Mouse (Mus musculus) embryonic facial prominence, embryonic 15.5 days (tissue): ENCODE measurements around the gene 1700030K09Rik. TPM values are rescaled to one million over a fixed set of nuclear protein-coding genes. Genes with fewer than 3 reads are reported as not detected.

Experiments used
- ATAC-seq: fragments of 200-750 bp; cut with Nextera tagmentation; 2 replicates; pipeline ENCODE4 v1.8.0; 2017; ENCODE audit warnings: low read depth, moderate TSS enrichment; ENCODE audit not compliant: insufficient number of reproducible peaks, low FRiP score, low TSS enrichment
- H3K27ac ChIP-seq: fragments of 300-500 bp; sonication (generic); replicated peaks from 2 replicates; pipeline ENCODE4 v1.5.1; 2015; ENCODE audit warnings: mild to moderate bottlenecking, inconsistent platforms
- H3K27me3 ChIP-seq: fragments of 300-500 bp; sonication (generic); 2 replicates; pipeline ENCODE4 v1.6.1; 2015; ENCODE audit warnings: inconsistent platforms
- H3K36me3 ChIP-seq: fragments of 300-500 bp; sonication (generic); 2 replicates; pipeline ENCODE4 v1.6.1; 2015; ENCODE audit warnings: mild to moderate bottlenecking, inconsistent platforms
- H3K4me1 ChIP-seq: fragments of 300-500 bp; sonication (generic); 2 replicates; pipeline ENCODE4 v1.6.1; 2015; ENCODE audit warnings: inconsistent platforms
- H3K4me2 ChIP-seq: fragments of 300-500 bp; sonication (generic); replicated peaks from 2 replicates; pipeline ENCODE4 v1.6.1; 2015; ENCODE audit warnings: mild to moderate bottlenecking, inconsistent platforms
- H3K4me3 ChIP-seq: fragments of 300-500 bp; sonication (generic); replicated peaks from 2 replicates; pipeline ENCODE4 v1.5.1; 2015; ENCODE audit warnings: mild to moderate bottlenecking, inconsistent platforms
- H3K9ac ChIP-seq: fragments of 300-500 bp; sonication (generic); 2 replicates; pipeline ENCODE4 v1.6.1; 2015; ENCODE audit warnings: inconsistent platforms
- H3K9me3 ChIP-seq: fragments of 300-500 bp; sonication (generic); replicated peaks from 2 replicates; pipeline ENCODE4 v1.6.1; 2016; ENCODE audit warnings: inconsistent platforms
- WGBS: fragments of 180-500 bp; shearing (Covaris S2); methylation state at CpG from one replicate; pipeline ENCODE4 v1.1.7; 2015; 5-methylcytosine and 5-hydroxymethylcytosine counted together
- polyA plus RNA-seq: library from polyadenylated mRNA; unstranded; fragments of >200 nt; fragmentation: Nextera tagmentation; extraction: Ambion mirVana; gene quantifications from 2 replicates; pipeline ENCODE4 v1.2.1, GENCODE M21; 2015

The 1700030K09Rik gene
- polyA plus RNA-seq, 1 experiment from 2014 or later, result 15.7 TPM

DNA sequence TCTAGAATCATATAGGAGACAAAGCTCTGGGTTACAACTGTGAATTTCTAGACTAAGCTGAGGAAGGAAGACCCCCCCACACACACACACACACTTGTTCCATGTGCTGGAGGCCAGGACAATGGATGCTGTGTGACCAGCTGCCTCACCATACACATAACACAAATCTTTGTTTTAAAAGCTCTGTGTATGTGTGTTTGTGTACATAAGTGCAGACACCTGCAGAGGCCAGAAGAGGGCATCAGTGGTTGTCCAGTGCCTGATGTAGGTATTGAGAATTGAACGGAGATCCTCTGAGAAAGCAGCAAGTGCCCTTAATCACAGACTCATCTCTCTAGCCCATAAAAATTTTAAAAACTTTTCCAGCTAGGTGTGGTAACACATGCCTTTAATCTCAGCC, 20.8 kb upstream of the 1700030K09Rik start:
- no peak overlapping the region for H3K27ac ChIP-seq
- 62% methylated on average over 1 of the region's 1 CpGs for WGBS
- H3K9me3 ChIP-seq, result no peaks in the 10 kb centered on the region
- no peak overlapping the region for H3K4me2 ChIP-seq
- no peaks in the 10 kb centered on the region for H3K27me3 ChIP-seq
- H3K9ac ChIP-seq, result no peak overlapping the region
- no peaks in the 10 kb centered on the region for H3K36me3 ChIP-seq
- no peak overlapping the region for H3K4me3 ChIP-seq
- peaks cover 24% of the 10 kb centered on the region for H3K4me1 ChIP-seq
- no peak for ATAC-seq

DNA sequence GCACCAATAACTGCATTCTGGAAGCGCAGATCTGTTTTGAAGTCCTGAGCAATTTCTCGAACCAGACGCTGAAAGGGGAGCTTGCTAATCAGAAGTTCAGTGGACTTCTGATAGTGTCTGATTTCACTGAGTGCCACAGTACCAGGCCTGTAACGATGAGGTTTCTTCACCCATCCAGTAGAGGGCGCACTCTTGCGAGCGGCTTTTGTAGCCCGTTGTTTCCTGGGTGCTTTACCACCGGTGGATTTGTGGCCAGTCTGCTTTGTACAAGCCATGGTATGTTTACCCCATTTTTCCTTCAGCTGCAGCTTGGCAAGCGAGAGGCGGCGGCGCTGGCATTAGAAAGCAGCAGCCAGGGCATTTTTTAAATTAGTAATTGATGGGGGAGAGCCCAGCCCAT, 14.0 kb upstream of the 1700030K09Rik start:
- Histone ChIP-seq H3K36me3 (no peaks in the 10 kb centered on the region), H3K9ac (no peak overlapping the region), H3K4me2 (no peak overlapping the region), H3K9me3 (no peaks in the 10 kb centered on the region), H3K4me3 (no peak overlapping the region), H3K27ac (no peak overlapping the region), H3K4me1 (no peaks in the 10 kb centered on the region), H3K27me3 (no peaks in the 10 kb centered on the region)
- 50% methylated on average over 13 of the region's 13 CpGs for WGBS
- ATAC-seq, result no peak

DNA sequence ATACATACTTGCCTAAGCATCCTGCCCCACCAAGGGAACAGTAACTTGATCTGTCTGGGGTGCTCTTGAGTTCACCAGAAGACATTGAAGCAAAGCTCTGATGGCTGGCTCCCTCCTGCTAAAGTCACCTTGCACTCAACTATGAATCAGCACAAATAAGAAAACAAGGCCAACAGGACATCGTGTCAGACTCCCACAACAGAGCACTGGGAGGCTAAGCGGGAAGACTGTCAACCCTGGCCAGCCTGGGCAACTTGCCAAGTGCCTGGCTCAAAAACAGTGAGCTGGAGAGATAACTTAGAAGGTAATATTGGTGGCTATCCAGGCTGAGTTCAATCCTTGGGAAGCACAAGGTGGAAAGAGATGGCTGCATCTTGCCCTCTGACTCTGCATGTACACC, 8.7 kb upstream of the 1700030K09Rik start:
- no peaks in the 10 kb centered on the region for H3K36me3 ChIP-seq
- H3K9ac ChIP-seq, result no peak overlapping the region
- H3K4me2 ChIP-seq, result no peak overlapping the region
- no peaks in the 10 kb centered on the region for H3K27me3 ChIP-seq
- 46% methylated on average over 2 of the region's 2 CpGs for WGBS
- H3K4me3 ChIP-seq, result no peak overlapping the region
- ATAC-seq, result no peak
- H3K27ac ChIP-seq, result no peak overlapping the region
- no peaks in the 10 kb centered on the region for H3K4me1 ChIP-seq
- H3K9me3 ChIP-seq, result no peaks in the 10 kb centered on the region

DNA sequence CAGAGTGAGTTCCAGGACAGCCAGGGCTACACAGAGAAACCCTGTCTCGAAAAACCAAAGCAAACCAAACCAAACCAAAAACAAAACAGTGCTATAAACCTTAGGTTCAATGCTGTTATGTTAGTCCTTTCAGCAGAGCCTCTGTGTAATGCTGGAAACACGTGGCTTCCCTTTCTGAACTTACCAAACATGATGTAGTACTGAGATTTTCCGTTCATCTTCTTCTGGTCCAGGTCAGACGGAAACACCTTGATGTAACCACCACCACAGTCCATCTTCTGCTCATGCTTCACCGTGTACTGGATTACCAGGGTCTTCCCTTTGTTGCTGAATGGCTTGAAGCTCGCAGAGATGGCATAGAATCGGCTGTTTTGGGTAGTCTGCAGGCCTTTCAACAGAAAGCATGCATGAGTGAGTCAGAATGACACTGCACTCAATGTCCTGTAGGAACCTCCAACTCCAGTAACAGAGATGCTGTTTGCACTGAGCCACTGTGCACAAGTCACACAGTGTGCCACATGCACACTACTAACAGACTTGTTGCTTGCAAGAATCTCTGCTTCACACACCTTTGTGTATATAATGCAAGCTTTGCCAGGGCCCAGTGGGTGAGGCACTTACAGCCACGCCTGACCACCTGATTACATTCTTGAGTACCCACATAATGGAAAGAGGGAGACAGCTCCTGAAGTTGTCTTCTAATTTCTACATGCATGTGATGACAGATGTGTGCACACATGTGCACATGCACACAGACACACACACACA, 5.2 kb upstream of the 1700030K09Rik start:
- no peaks in the 10 kb centered on the region for H3K27me3 ChIP-seq
- H3K27ac ChIP-seq, result no peak overlapping the region
- no peak overlapping the region for H3K9ac ChIP-seq
- no peaks in the 10 kb centered on the region for H3K9me3 ChIP-seq
- H3K36me3 ChIP-seq, result no peaks in the 10 kb centered on the region
- H3K4me2 ChIP-seq, result no peak overlapping the region
- H3K4me3 ChIP-seq, result no peak overlapping the region
- peaks cover 5% of the 10 kb centered on the region; the same call in 1 of the 2 replicates for H3K4me1 ChIP-seq
- ATAC-seq, result no peak
- WGBS, result 71% methylated on average over 8 of the region's 8 CpGs

DNA sequence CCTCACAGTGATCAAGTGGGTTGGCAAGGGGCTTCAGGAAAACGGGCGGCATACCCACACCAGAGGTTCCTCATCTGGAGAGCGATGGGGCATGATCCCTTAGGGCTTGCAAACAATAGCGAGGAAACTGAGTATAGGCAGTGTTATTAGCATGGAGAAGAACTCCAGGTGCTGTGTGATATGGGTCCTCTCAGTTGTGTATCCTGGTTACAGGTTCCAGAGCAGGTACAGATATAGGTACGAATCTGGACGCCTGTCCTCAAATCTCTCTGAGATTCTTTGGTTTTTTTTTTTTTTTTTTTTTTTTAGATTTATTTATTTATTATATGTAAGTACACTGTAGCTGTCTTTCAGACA, 292 bp downstream of the 1700030K09Rik start:
- WGBS, result 31% methylated on average over 6 of the region's 6 CpGs
- peak overlapping the region; percentile 46 for H3K4me3 ChIP-seq

DNA sequence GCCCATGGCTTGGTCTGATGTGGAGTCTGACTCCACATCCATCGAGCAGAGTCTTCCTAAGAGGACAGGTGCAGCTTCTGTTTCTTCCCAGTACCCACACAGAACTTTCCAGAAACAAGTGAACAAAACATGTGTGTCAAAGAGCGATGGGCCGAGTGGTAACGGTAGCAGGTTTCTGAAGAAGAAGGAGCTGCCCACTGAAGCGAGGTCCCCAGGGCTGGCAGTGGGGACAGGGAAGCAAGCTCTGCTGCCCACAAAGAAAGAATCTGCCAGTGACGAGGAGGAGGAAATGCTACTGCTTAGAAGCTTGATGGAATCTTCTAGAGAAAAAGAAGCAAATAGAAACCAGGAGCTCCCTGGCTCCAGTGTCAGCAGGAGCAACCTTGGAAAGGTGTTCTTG, 1.4 kb downstream of the 1700030K09Rik start:
- Histone ChIP-seq H3K27ac (no peak overlapping the region), H3K4me3 (no peak overlapping the region), H3K36me3 (peaks cover 25% of the 10 kb centered on the region), H3K4me2 (no peak overlapping the region), H3K9me3 (no peaks in the 10 kb centered on the region), H3K9ac (no peak overlapping the region), H3K4me1 (peaks cover 11% of the 10 kb centered on the region; the same call in 1 of the 2 replicates), H3K27me3 (no peaks in the 10 kb centered on the region)
- WGBS, result 90% methylated on average over 6 of the region's 6 CpGs
- ATAC-seq, result no peak

More for the DNA sequence above, 292 bp downstream of the 1700030K09Rik start:
- Histone ChIP-seq H3K36me3 (peaks cover 14% of the 10 kb centered on the region), H3K9me3 (no peaks in the 10 kb centered on the region), H3K9ac (peak overlapping the region; percentile 66), H3K4me1 (peaks cover 11% of the 10 kb centered on the region; the same call in 1 of the 2 replicates), H3K27me3 (no peaks in the 10 kb centered on the region), H3K27ac (no peak overlapping the region; the same call in 1 of the 2 replicates), H3K4me2 (peak overlapping the region; percentile 69)
- peak; percentile 32; the same call in 1 of the 2 replicates for ATAC-seq

DNA sequence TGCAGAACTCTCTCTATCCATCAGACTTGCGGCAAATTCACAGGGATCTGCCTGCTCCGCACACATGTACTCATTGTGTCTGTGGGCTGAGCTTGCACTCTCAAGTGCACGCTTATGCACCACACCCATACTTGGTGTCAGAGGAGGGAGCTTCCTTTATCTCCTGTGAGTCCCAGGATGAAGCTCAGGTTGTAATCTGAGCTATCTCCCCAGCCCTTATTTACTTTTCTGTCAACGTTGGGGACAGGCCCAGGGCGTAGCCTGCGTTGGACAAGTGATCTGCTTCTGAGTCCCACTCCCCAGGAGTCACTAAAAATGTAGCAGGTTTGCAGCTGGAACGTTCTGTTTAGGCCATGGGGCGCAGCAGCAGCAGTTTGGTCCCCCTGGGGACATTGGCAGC, 7.8 kb downstream of the 1700030K09Rik start:
- no peak overlapping the region for H3K9ac ChIP-seq
- no peaks in the 10 kb centered on the region for H3K9me3 ChIP-seq
- no peaks in the 10 kb centered on the region for H3K4me1 ChIP-seq
- H3K4me2 ChIP-seq, result no peak overlapping the region
- ATAC-seq, result no peak
- WGBS, result 82% methylated on average over 8 of the region's 8 CpGs
- H3K27ac ChIP-seq, result no peak overlapping the region
- H3K27me3 ChIP-seq, result no peaks in the 10 kb centered on the region
- H3K36me3 ChIP-seq, result peaks cover 76% of the 10 kb centered on the region
- no peak overlapping the region for H3K4me3 ChIP-seq

DNA sequence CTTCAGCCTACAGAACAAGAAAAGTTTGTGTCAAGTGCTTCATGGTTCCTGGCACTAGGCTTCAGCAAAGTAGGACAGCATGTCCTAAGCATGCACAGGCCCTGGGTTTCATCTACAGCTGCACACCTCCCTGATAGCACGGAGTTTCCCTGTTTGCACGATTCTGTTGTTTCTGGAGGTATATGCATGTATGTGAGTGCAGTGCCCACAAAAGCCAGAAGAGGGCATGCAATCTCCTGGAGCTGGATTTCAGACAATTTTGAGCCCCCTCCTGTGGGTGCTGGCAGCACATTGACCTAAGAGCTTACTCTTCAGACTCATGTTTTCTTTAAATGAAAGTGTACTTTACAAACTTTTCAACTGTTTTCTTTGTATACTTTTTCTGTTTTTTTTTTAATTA, 10.2 kb downstream of the 1700030K09Rik start:
- Histone ChIP-seq H3K27me3 (no peaks in the 10 kb centered on the region), H3K36me3 (peaks cover 76% of the 10 kb centered on the region), H3K4me3 (no peak overlapping the region), H3K27ac (no peak overlapping the region), H3K4me1 (no peaks in the 10 kb centered on the region), H3K9me3 (no peaks in the 10 kb centered on the region), H3K4me2 (no peak overlapping the region), H3K9ac (no peak overlapping the region)
- ATAC-seq, result no peak
- WGBS, result 94% methylated on average over 2 of the region's 2 CpGs

DNA sequence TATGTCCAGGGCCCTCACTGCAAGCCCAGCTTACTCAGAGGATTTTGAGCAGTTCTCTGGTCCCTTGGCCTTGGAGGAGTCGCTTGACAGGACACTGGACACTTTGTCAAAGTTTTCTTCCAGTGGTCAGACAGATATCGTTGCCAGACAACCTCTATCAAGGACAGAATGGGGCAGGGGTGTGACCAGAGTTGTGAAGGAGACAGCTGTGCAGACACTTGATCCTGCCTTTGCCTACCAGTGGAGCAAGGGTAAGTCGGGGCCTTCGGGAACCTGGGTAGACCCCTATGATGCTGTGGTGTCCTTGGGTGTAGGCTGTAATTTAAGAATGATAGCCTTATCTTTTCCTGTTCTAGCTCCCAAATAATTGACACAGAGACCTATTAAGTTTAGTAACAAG, 11.6 kb downstream of the 1700030K09Rik start:
- H3K36me3 ChIP-seq, result peaks cover 76% of the 10 kb centered on the region
- no peak overlapping the region for H3K4me3 ChIP-seq
- no peak overlapping the region for H3K27ac ChIP-seq
- no peaks in the 10 kb centered on the region for H3K4me1 ChIP-seq
- no peak overlapping the region for H3K9ac ChIP-seq
- no peaks in the 10 kb centered on the region for H3K27me3 ChIP-seq
- WGBS, result 90% methylated on average over 4 of the region's 4 CpGs
- no peak for ATAC-seq
- no peak overlapping the region for H3K4me2 ChIP-seq
- no peaks in the 10 kb centered on the region for H3K9me3 ChIP-seq

DNA sequence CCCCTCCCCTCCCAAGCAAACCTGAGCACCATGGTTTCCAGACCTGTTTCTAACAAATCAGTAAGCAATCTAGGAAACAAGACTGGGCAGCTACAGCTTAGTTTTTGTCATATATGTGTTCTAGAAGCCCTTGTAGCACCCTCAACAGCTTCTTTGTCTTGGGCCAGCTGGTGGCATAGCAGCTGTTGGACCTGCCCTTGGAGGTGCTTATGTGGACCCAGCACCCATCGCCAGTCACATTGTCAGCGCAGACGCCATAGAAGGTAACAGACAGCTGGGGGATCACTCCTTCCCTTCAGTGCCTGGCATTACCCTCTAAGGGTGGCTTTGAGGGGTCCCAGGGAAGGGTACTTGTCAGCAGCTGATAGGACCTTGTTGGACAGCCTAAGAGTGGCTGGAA, 14.1 kb downstream of the 1700030K09Rik start:
- Histone ChIP-seq H3K27ac (no peak overlapping the region), H3K36me3 (peaks cover 79% of the 10 kb centered on the region), H3K9me3 (no peaks in the 10 kb centered on the region), H3K27me3 (no peaks in the 10 kb centered on the region), H3K4me2 (no peak overlapping the region), H3K4me1 (no peaks in the 10 kb centered on the region), H3K4me3 (no peak overlapping the region), H3K9ac (no peak overlapping the region)
- WGBS, result 89% methylated on average over 3 of the region's 3 CpGs
- no peak for ATAC-seq

DNA sequence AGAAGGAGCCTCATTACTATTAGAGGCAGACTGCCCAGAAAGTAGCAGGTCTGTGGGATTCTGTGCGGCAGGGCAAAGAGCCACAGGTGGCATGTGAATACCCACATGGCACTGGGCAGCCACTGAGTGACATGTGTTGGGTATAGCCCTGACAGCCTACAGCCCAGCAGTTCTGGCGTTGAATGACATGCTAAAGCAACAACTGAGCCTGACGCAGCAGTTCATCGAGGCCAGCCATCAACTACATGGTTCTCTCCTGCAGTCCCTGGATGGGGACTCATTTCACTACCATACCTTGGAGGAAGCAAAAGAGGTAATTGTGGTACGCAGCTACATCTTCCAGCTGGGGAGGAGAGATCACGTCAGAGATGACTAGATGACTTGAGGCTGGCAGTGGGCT, 14.8 kb downstream of the 1700030K09Rik start:
- Histone ChIP-seq H3K9ac (no peak overlapping the region), H3K9me3 (no peaks in the 10 kb centered on the region), H3K27ac (no peak overlapping the region), H3K4me3 (no peak overlapping the region), H3K27me3 (no peaks in the 10 kb centered on the region), H3K4me1 (no peaks in the 10 kb centered on the region), H3K36me3 (peaks cover 79% of the 10 kb centered on the region), H3K4me2 (no peak overlapping the region)
- 75% methylated on average over 6 of the region's 6 CpGs for WGBS
- ATAC-seq, result no peak
